Comparison of ENCODE assay signal across 11 mouse cellular contexts in genomic region chr16:31697341-31697740, GRCm38 (mm10).
"Had no signal": no experiment of that assay in that cellular context is flagged by ENCODE, and none has a peak within 500 bp of the region (broad histone marks: within the 10 kb centered on the region; RNA-seq: fewer than 3 reads in every experiment).

No protein-coding gene starts in this region.

- ATAC-seq: intestine, embryonic 16.5 days; lung, postnatal 0 days; midbrain, embryonic 13.5 days had no signal

- DNase-seq: kidney, adult 2 months; kidney, postnatal 25 days; lung, adult 2 months; lung, postnatal 36 days; thymus, postnatal 36 days had no signal

- H3K27me3 ChIP-seq: liver, embryonic 15.5 days; midbrain, embryonic 13.5 days; stomach, embryonic 15.5 days had no signal

- H3K27ac ChIP-seq: limb, embryonic 10.5 days; liver, embryonic 15.5 days; midbrain, embryonic 13.5 days; stomach, embryonic 15.5 days had no signal

- H3K4me1 ChIP-seq: stomach, embryonic 15.5 days had no signal

- H3K4me3 ChIP-seq: limb, embryonic 10.5 days; liver, embryonic 15.5 days; midbrain, embryonic 13.5 days; stomach, embryonic 15.5 days had no signal
